Mouse (Mus musculus) 3134 (cell line): ENCODE measurements around the gene Cdc42bpb.

Source experiments
- DNase-seq: peaks from one replicate; pipeline ENCODE4 v3.0.0-alpha.2; 2011; ENCODE audit warnings: low spot score; ENCODE audit not compliant: insufficient read length; ENCODE audit errors: extremely low read depth

Gene Cdc42bpb

DNA sequence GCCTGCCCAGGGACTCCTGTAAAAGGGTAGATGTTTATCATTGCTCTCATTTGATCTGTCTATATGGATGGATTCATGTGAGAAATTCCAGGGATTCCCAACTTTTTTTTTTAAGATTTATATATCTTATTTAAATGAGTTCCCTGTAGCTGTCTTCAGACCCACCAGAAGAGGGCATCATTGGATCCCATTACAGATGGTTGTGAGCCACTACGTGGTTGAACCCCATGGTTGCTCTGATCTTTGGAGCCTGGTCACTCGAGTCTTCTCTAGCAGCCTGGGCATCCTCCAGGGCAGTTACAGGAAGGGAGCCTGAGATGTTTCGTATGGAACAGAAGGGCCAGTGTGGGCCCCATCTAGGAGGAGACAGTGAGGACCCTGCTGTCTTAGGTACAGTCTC is 128.4 kb downstream of the Cdc42bpb start:
- no peak for DNase-seq

GRCm38 (mm10) chr12:111246808-111247464 is 130.6 kb downstream of the Cdc42bpb start:
- DNase-seq = no peak

- DNase-seq = no peak
Measured at GRCm38 (mm10) chr12:111245070-111245469, 132.4 kb downstream of the Cdc42bpb start.

GRCm38 (mm10) chr12:111243733-111244132 is 133.8 kb downstream of the Cdc42bpb start:
- DNase-seq = no peak
